Mouse (Mus musculus) heart, postnatal 0 days (tissue): ENCODE data around the gene Fam227a.
"Not testable (repeated sequence)": the region's sequence is repeated elsewhere in the genome, so short reads cannot be mapped to it uniquely, and the experiment has no call there.

ENCODE experiments used
- CTCF ChIP-seq: IDR thresholded peaks from 2 replicates; pipeline ENCODE4 v1.5.1; 2016; ENCODE audit warnings: antibody characterized with exemption, control low read depth, low read depth
- EP300 ChIP-seq: IDR thresholded peaks from 2 replicates; pipeline ENCODE4 v1.6.1; 2016; ENCODE audit warnings: antibody characterized with exemption, low read depth

DNA sequence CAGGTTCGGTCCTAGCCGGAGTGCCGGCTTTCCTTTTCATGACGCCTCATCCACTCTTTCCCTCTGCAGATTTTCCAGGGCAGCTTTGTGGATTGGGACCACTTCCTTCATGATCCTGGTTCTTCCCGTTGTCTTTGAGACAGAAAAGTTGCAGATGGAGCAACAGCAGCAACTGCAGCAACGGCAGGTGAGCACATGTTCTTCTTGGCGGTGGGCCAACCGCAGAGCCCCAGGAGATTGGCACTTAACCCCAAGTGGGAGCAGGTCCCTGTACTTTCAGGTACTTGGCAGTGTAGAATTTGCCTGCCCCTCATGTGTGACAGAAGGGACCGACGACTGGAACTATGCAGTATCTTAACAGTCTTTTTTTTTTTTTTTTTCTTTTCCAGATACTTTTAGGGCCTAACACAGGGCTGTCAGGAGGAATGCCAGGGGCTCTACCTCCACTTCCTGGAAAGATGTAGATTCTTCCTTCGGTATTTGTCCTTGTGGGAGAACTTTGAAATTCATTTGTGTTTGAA lies 13.1 kb upstream of the Fam227a start:
- not testable (repeated sequence) for TF ChIP-seq EP300, CTCF
